Mouse (Mus musculus): ENCODE results near the gene Kcnj15.

DNA sequence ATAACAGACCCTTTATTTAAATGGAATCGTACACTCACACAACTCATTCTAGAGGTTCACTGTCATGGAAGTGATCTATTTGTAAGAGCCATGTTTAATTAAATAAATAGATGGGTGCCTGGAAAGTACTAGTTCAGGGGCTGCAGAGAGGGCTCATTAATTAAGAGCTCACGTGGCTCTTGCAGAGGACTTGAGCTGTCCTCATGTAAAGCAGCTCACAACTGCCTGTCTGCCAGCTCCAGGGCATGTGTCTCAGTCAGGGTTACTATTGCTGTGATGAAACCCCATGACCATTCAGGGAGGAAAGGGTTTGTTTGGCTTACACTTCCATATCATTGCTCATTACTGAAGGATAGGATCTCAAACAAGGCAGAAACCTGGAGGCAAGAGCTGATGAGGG is 37.9 kb upstream of the Kcnj15 start:
- TF ChIP-seq GATA1 (IDR thresholded peaks at IDR 0.05; ENCODE audit: borderline replicate concordance, low read length): no peak
- TF ChIP-seq FLI1 (IDR thresholded peaks at IDR 0.05; ENCODE audit: low read length): no peak
